Mouse (Mus musculus) megakaryocyte progenitor cell, adult 5-6 weeks (primary cell): ENCODE results near the gene Hepacam. TPM values are rescaled to one million over a fixed set of nuclear protein-coding genes. Genes with fewer than 3 reads are reported as not detected.

Experiments
- ATAC-seq: replicated peaks from 2 replicates; pipeline ENCODE4 v1.8.0; 2016; ENCODE audit warnings: mild to moderate bottlenecking, moderate TSS enrichment, inconsistent platforms; ENCODE audit not compliant: poor library complexity
- total RNA-seq, 2 experiments: library from RNA; stranded (forward) in 1 of 2; stranded (reverse) in 1 of 2; fragments of 157-497, 149-512 nt in 1 of 2; fragments of 200-1000 nt in 1 of 2; gene quantifications; 2 replicates each; pipeline versions ENCODE4 v1.2.3 to v1.2.4; 2015 to 2017

Hepacam gene
- total RNA-seq, 2 experiments from 2014 or later = not detected

DNA sequence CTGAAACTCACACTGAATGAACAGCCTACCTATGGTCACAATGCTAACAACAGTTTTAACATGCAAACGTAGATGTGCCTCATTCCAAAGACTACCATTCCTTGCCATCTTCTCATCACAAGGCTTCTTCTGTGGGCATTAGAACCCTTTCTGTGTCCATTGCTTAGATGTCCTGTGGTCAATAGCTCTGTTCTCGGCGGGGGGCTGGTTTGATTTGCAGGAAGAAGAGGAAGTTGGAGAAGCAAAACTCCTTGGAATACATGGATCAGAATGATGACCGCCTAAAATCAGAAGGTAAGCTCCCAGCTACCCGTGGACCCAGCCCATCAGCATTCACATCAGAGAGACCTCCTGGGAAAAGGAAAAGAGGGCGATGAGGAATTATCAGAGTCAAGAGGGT, 16.0 kb downstream of the Hepacam start:
- ATAC-seq = no peak

DNA sequence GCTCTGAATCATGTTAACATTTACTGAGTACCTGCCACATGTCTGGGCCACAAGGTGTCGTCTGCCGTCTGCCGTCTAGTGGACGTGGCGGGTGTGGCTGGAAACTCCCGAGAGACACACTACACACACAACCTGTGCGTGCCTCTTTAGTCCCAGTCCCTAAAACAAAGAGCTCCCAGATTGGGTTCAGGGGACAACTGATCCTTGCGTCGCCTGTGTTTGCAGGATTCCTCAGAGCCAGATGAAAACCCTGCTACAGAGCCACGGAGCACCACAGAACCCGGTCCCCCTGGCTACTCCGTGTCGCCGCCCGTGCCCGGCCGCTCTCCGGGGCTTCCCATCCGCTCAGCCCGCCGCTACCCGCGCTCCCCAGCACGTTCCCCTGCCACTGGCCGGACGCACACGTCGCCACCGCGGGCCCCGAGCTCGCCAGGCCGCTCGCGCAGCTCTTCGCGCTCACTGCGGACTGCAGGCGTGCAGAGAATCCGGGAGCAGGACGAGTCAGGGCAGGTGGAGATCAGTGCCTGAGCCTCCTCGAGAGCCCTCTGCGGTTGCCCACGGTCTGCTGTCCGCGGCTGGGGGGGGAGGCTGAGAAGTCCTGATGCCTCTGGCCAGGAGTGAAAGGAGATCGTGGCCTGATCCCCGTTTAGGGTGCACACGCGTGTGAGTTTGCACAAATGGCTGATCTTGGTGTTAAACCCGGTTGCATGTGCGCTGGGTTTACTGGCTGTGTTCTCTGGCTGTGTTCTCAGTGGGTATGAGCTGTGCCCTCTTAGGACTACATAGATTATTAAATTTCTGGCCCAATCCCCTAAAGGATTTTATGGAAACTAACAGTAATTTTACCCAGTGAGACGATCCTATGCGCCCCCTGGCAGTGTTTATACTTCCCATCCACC, 17.4 kb downstream of the Hepacam start:
- peak; percentile 77 for ATAC-seq

DNA sequence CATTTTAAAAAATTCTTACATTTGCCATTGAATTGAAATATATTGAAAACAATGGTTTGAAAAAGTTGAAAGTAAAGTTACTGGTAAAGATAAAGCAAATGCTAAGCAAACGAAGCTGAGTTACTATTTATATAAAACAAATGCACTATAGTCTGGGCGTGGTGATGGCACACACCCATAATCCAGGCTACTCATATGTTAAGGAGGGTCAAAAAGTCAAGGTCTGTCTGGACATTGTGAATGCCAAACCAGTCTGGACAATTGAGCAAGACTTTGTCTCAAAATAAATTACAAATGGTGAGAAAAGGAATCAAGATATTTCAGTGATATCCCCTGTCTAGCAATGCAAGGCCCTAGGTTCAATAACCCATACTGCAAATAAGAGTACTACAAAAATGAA, 23.7 kb downstream of the Hepacam start:
- no peak for ATAC-seq

DNA sequence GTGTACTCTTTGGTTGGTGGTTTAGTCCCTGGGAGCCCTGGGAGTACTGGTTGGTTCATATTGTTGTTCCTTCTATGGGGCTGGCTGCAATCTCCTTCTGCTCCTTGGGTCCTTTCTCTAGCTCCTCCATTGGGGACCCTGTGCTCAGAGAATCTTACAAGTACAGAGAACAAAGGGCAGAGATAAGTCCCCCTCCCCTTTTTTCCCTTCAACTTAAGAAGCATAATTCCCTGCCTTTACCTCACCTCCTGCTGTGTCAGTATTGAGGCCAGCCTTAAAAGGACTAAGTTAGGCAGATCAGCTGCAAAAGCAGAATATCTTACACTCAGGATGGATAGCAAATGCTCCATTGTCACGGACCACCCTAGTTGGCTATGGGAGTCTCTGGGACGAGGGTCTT, 24.9 kb downstream of the Hepacam start:
- ATAC-seq = no peak

DNA sequence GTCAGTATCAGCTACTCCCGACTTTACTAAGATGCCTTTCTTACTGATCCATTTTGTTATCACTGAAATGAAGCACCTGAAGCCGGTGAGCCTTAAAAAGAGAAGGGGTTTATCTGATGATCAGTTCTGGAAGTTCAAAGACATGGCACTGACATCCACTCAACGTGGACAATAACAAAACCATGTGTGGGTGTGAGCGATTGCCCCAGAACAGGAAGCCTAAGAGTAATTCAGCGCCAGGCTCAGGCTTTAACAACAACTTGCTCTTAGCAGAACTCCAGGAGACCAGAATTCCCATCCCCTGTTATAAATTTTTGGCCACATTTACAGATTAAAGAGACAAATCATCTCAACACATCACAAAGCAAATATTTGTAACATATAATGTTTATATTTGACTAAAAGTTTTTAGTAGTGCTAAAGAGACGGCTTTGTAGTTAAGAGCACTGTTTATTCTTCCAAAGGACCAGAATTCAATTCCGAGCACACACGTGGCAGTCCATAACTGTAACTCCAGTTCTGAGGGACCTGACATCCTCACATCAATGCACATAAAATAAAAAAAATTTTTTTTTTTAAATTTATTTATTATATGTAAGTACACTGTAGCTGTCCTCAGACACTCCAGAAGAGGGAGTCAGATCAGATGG, 26.5 kb downstream of the Hepacam start:
- ATAC-seq = no peak

DNA sequence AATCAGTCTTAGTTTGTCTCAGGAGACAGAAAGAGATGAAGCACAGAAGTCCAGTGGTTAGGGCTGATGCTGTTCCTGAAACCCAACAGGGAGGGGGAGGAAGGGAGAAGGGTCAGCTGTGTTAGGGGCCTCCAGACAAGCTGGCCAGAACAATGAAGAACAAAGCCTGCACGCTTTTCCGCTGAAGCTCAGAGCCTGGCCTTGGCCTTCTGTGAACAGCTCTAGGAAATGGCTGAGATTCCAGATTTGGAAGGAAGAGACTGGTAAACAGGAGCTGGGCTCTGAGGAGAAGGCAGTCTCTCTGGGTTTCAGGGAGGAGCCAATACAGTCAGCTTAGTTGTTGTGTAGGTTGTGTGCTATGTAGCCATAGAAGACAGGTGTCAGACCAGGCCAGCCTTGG, 33.4 kb downstream of the Hepacam start:
- ATAC-seq = no peak

DNA sequence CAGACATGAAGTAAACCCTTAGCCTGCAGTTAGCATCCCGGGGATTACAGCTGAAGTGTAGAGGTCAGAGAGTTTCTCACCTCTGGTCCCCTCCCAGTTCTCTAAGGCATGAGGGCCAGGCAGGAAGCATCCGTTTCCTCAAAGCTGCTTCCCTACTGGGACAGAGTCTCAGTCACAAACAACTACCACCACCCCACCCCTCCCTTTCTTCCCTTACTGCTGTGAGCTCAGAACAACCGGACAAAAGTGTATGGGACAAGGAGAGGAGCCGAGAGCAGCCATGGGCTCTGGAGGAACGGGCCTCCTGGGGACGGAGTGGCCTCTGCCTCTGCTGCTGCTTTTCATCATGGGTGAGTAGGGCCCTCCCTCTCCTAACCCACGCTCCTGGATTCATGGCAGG, 34.7 kb downstream of the Hepacam start, which contains the start of gene Robo4:
Gene Robo4 (plus strand): TSS at position 96 of the 400 bp plus-strand sequence.
- ATAC-seq = peak; percentile 72

DNA sequence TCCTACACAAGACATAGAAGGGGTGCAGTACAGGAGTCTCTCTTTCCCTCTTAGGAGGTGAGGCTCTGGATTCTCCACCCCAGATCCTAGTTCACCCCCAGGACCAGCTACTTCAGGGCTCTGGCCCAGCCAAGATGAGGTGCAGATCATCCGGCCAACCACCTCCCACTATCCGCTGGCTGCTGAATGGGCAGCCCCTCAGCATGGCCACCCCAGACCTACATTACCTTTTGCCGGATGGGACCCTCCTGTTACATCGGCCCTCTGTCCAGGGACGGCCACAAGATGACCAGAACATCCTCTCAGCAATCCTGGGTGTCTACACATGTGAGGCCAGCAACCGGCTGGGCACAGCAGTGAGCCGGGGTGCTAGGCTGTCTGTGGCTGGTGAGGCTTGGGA, 35.4 kb downstream of the Hepacam start:
- ATAC-seq = no peak

DNA sequence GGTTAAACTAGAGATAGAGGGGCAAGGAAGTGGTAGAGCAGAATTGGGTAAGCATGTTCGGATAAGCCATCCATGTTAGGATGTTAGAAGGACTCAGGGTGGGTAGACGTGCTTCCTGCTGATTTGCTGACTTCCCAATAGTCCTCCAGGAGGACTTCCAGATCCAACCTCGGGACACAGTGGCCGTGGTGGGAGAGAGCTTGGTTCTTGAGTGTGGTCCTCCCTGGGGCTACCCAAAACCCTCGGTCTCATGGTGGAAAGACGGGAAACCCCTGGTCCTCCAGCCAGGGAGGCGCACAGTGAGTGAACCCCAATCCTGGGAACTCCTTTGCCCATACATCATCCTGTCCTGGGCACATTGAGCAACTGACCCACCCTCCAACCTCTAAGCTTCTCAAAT, 35.9 kb downstream of the Hepacam start:
- no peak for ATAC-seq

DNA sequence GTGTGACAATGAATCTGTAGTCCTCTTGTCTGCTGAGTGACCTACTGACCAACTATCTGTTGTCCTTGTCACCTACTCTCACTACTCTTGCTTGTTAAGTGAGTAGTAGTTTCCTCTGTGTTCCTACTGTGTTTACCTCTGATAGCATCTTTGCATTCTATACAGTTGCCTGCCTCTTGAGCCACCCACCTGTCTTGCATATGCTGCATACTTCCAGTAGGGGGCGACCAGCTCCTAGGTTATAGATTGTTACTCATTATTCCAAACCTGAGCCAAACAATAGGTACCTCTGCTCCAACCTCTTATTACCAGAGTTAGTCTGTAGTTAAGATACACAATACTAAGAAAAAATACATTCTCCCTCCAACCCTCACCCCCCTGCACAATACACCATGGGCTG, 39.2 kb downstream of the Hepacam start:
- peak; percentile 81 for ATAC-seq

DNA sequence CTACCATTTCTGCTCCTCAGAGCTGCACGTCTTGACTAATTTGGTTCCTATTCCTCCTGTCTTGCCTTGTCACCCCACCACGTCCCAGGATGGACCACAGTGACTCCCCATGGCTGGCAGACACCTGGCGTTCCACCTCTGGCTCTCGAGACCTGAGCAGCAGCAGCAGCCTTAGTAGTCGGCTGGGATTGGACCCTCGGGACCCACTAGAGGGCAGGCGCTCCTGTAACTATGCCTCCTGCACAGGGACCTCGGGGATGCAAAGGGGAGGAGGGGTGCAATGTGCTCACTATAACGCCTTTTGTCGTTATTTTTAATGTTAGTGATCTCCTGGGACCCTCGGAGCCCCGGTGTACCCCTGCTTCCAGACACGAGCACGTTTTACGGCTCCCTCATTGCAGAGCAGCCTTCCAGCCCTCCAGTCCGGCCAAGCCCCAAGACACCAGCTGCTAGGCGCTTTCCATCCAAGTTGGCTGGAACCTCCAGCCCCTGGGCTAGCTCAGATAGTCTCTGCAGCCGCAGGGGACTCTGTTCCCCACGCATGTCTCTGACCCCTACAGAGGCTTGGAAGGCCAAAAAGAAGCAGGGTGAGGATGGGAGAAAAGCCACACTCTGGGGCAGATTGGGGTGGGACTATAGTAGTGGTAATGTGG, 40.8 kb downstream of the Hepacam start:
- no peak for ATAC-seq

DNA sequence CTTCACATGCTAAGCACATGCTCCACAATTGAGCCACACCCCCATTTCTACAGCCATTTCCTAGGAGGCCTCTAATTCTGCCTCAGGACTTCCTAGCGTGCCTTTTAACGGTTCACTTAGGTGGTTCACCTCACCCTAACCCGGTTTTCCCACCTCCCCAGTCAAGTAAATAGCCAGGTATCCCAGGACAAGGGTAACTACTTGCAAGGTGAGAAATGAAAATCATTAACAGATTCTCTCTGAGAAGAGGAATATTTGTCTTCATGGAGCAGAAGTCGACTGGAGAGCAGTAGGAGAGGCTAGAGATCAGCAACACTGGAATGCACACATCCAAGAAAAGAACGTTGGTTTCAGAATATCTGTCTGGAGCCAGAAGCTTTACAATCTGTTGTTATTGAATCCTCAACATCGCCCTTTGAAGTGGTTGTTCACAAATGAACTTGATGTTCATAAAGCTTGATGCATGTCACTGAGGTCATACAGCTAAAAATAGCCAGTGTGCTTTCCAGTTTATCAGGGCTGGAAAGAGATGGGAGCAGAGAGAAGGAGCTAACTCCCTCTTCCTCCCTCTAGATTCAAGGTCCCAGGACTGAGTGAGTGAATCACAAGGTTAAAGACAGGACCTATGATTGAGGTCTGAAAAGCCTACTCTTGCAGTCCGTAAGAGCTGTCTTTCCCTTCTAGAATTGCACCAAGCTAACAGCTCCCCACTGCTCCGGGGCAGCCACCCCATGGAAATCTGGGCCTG, 42.7 kb downstream of the Hepacam start:
- no peak for ATAC-seq

DNA sequence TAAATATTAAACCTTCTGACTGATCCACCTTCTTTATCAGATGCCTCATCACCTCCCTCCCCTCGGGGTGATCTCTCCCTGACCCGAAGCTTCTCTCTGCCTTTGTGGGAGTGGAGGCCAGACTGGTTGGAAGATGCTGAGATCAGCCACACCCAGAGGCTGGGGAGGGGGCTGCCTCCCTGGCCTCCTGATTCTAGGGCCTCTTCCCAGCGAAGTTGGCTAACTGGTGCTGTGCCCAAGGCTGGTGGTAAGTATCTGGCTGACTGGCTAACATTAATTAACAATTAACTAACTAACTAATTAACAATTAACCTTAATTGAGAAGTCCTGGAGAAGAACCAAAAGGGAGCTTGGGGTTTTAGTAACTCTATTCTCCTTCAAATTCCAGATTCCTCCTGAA, 45.8 kb downstream of the Hepacam start:
- ATAC-seq = no peak

DNA sequence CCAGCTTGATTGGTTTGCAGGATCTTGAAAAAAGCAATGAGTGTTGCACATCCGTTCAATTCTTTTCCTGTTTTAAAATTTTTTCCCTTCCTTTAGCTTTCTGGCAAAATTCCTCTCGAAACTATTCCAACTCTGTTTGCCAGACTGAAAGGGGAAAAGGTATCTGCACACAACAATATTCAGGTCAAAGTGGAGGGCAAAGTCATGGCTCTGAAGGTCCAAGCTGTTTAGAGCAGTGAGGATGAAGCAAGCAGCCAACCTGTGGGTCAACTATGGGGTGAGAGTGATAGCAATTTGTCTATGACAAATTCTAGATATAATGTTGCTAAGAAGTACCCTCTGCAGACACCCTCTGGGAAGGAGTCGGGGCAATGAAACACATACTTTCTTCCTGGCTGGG, 47.5 kb downstream of the Hepacam start:
- ATAC-seq = no peak

DNA sequence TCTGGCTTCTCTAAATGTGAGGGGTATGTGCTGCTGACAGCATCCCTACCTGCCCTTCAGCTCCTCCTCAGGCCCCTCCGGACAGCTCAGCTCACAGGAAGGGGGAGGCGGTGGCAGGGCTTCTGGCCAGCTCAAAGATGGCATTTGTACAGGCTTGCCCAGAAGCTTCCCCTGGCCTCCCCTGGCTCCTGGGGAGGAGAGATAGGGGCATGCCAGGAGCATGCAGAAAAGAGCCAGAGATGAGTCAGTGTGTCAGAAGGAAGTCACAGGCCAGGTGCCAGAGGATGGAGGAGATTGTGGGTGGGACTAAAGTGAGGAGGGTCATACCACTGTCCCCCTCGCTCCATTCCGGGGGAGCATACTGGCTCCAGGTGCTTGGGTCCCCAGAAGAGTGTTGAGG, 51.6 kb downstream of the Hepacam start:
- no peak for ATAC-seq

DNA sequence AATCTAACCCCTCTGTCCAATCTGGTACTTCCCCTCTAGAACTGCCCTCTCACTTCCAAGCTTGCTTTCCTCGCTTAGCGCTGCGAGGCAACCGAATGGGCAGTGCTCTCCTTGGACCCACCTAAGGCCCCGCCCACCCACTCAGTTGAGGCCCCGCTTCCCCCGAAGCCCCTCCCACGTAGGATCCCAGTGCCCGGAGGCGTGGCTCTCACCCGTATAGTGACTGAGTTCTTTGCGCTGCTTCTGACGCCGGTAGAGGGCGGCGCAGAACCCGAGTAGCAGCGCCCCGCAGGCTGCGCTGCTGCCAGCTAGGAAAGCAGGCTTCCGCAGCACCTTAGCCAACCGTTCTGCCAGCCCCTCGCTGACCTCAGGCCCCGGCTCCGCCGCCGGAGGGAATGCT, 53.5 kb downstream of the Hepacam start:
- ATAC-seq = peak; percentile 88

DNA sequence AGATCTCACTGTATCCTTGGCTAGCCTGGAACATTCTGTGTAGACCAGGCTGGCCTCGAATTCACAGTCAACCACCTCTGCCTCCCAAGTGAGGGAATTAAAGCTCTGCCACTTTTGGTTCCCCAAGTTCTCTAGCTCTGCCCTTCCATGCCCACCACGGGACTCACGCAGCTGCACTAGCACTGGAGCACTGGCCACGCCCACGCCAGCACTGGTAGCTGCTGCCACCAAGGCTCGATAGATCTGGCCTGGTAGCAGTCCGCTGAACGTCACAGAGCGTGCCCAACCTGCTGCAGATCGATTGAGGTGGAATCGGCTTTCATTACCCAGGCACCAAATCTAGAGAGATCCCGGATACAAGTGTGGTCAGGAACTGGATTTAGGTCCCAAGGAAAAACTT, 54.1 kb downstream of the Hepacam start:
- ATAC-seq = peak; percentile 71

DNA sequence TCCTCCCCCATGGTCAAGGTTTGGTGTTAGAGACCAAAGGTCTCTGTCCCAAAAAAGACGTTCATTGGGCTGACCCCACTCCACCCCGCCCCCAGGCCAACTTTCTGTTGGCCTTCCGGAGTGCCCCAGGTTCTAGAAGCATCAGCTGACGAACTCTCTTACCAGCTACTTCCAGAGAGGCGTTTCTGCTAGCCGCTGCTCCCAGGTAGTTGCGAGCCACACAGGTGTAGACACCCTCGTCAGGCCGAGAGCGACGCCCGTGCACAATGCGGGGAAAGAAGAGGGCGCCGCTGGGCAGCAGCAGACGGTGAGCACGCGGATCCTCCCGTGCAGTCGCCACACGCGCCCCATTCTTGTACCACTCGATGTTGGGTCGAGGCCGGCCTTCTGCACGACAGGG, 62.2 kb downstream of the Hepacam start:
- no peak for ATAC-seq

DNA sequence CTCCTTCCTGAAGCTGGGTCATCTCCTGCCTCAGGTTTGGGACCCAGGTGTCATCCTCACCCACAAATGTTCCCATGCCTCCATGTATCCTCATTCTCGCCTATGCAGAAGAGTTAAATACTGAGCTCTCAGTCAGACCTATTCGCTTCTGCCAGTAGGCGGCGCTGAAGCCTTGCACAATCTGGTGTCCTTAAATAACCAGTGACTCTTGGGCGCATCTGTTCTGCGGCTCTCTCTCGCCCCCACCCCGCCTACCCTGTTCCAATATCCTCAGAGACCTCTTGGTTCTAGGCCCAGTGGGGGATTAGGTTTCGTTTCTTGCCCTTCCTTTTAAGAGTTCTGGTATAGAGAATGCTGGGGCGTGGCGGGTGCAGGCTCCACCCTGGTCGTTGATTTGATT, 63.4 kb downstream of the Hepacam start:
- peak; percentile 81 for ATAC-seq

DNA sequence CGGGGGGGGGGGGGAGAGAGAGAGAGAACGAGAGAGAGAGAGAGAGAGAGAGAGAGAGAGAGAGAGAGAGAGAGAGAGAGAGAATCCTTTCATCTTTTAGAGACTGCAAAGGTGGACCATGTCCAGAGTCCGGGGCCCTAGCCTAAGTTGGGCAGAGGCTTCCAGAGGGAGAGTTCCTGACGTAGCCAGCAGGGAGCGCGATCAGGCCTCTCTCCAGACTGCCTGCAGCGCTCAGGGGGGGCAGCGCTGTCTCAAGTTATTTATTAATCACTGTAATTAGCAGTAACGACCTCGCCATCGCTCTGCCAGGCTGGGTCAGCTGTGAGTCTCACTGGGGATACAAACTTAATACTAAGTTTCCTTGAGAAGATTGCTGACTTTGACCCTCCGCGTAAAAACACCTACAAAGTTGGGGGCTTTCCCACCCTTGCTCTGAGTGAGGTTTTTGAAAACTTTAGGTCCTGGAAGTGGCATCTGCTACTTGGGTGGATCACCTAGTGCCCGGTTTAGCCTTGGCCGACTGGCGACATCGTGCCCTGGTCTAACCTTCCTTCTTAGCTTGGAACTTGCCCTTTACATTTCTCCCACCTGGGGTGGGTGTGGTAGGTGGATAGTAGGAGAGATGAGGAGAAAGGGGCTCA, 65.0 kb downstream of the Hepacam start:
- peak; percentile 63 for ATAC-seq
